Mouse (Mus musculus) midbrain, postnatal 0 days (tissue): ENCODE results near the gene Mrps2. TPM values are rescaled to one million over a fixed set of nuclear protein-coding genes. Genes with fewer than 3 reads are reported as not detected.
"Not testable (repeated sequence)": the region's sequence is repeated elsewhere in the genome, so short reads cannot be mapped to it uniquely, and the experiment has no call there.

Experiments used
- ATAC-seq: fragments of 200-750 bp; cut with Nextera tagmentation; 2 replicates; pipeline ENCODE4 v1.8.0; 2017; ENCODE audit warnings: moderate number of reproducible peaks, mild to moderate bottlenecking, moderate TSS enrichment, moderate library complexity; ENCODE audit not compliant: low FRiP score
- DNase-seq: peaks from one replicate; pipeline ENCODE4 v3.0.0-alpha.2; 2015; ENCODE audit warnings: low spot score
- H3K27ac ChIP-seq: fragments of 300-500 bp; sonication (generic); 2 replicates; pipeline ENCODE4 v1.5.1; 2014; ENCODE audit warnings: low read depth, mild to moderate bottlenecking, low read length, mixed read lengths
- H3K27me3 ChIP-seq: fragments of 300-500 bp; sonication (generic); 2 replicates; pipeline ENCODE4 v1.6.1; 2014; ENCODE audit warnings: low read length, control low read depth, mixed read lengths; ENCODE audit not compliant: insufficient read depth
- H3K36me3 ChIP-seq: fragments of 300-500 bp; sonication (generic); 2 replicates; pipeline ENCODE4 v1.6.1; 2014; ENCODE audit warnings: low read length, control low read depth, mixed read lengths; ENCODE audit not compliant: insufficient read depth
- H3K4me1 ChIP-seq: fragments of 300-500 bp; sonication (generic); 2 replicates; pipeline ENCODE4 v1.6.1; 2014; ENCODE audit warnings: mild to moderate bottlenecking, control low read depth, antibody characterized with exemption, low read length, mixed read lengths; ENCODE audit not compliant: insufficient read depth
- H3K4me2 ChIP-seq: fragments of 300-500 bp; sonication (generic); 2 replicates; pipeline ENCODE4 v1.6.1; 2014; ENCODE audit warnings: low read depth, mild to moderate bottlenecking, low read length, mixed read lengths; ENCODE audit not compliant: poor library complexity, severe bottlenecking
- H3K4me3 ChIP-seq: fragments of 300-500 bp; sonication (generic); 2 replicates; pipeline ENCODE4 v1.5.1; 2014; ENCODE audit warnings: low read depth, mild to moderate bottlenecking, low read length, moderate library complexity
- H3K9ac ChIP-seq: fragments of 300-500 bp; sonication (generic); replicated peaks from 2 replicates; pipeline ENCODE4 v1.6.1; 2014; ENCODE audit warnings: mild to moderate bottlenecking, low read length, moderate library complexity, mixed read lengths; ENCODE audit not compliant: poor library complexity, severe bottlenecking
- H3K9me3 ChIP-seq: fragments of 300-500 bp; sonication (generic); 2 replicates; pipeline ENCODE4 v1.6.1; 2016; ENCODE audit warnings: low read length, control low read depth
- CTCF ChIP-seq: IDR thresholded peaks from 2 replicates; pipeline ENCODE4 v1.5.1; 2016; ENCODE audit warnings: antibody characterized with exemption, mild to moderate bottlenecking
- WGBS: fragments of 180-500 bp; shearing (Covaris S2); extraction: QIAGEN DNeasy Blood & Tissue Kit; methylation state at CpG from one replicate; pipeline ENCODE4 v1.1.7; 2014; 5-methylcytosine and 5-hydroxymethylcytosine counted together
- polyA plus RNA-seq: library from polyadenylated mRNA; unstranded; fragments of >200 nt; fragmentation: Nextera tagmentation; extraction: Ambion mirVana; gene quantifications from 2 replicates; pipeline ENCODE4 v1.2.1, GENCODE M21; 2015
- total RNA-seq: library from RNA; depleted of rRNA; stranded (reverse); fragments of >200 nt; gene quantifications from 2 replicates; pipeline ENCODE4 v1.2.3, GENCODE M21; 2014

The Mrps2 gene
- total and polyA plus RNA-seq, 2 experiments from 2014 or later = 27.7 to 38.3 TPM

GRCm38 (mm10) chr2:28465836-28466518, 1.9 kb upstream of the Mrps2 start, which contains the start of gene 1700007K13Rik:
TSS of gene 1700007K13Rik (minus strand) at chr2:28466332.
- H3K4me2 ChIP-seq = peak within 1 kb of the TSS; percentile 56
- DNase-seq (peak; percentile 79), ATAC-seq (peak; percentile 72)
- H3K27ac ChIP-seq = peak within 1 kb of the TSS; percentile 55
- peak within 1 kb of the TSS; percentile 51; the same call in 1 of the 2 replicates for H3K9ac ChIP-seq
- H3K4me1 ChIP-seq = peaks cover 14% of the 10 kb centered on the region
- H3K27me3 ChIP-seq = no peaks in the 10 kb centered on the region
- TF ChIP-seq CTCF = no peak
- H3K9me3 ChIP-seq = no peaks in the 10 kb centered on the region
- peaks cover 10% of the 10 kb centered on the region for H3K36me3 ChIP-seq
- H3K4me3 ChIP-seq = peak within 1 kb of the TSS; percentile 30
- WGBS = 5% methylated on average over 25 of the region's 25 CpGs

- peak overlapping the region; percentile 82 for H3K4me2 ChIP-seq
- H3K4me1 ChIP-seq = peaks cover 14% of the 10 kb centered on the region
- 0 out of 2 replicates have a peak, but pooled peaks cover 3% of the 10 kb centered on the region for H3K9me3 ChIP-seq
- H3K9ac ChIP-seq = peak overlapping the region; percentile 95
- no peak for ATAC-seq
- H3K27me3 ChIP-seq = no peaks in the 10 kb centered on the region
- TF ChIP-seq CTCF = no peak
- WGBS = 60% methylated on average over 18 of the region's 18 CpGs
- H3K4me3 ChIP-seq = peak overlapping the region; percentile 92
- peaks cover 18% of the 10 kb centered on the region for H3K36me3 ChIP-seq
- H3K27ac ChIP-seq = peak overlapping the region; percentile 65; the same call in 1 of the 2 replicates
- no peak for DNase-seq
Measured at GRCm38 (mm10) chr2:28468486-28469225, 790 bp downstream of the Mrps2 start.

DNA sequence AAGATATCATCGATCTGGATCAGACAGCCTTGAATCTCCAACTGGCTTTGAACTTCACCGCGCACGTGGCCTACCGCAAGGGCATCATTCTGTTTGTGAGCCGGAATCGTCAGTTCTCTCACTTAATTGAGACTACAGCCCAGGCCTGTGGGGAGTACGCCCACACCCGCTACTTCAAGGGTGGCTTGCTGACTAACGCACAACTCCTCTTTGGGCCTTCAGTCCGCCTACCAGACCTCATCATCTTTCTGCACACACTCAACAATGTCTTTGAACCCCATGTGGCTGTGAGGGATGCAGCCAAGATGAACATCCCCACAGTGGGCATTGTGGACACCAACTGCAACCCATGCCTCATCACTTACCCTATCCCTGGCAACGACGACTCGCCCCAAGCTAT, 1.6 kb downstream of the Mrps2 start:
- 98% methylated on average over 14 of the region's 14 CpGs for WGBS
- no peak overlapping the region for H3K27ac ChIP-seq
- no peak overlapping the region for H3K9ac ChIP-seq
- no peaks in the 10 kb centered on the region for H3K27me3 ChIP-seq
- H3K4me3 ChIP-seq = no peak overlapping the region
- 0 out of 2 replicates have a peak, but pooled peaks cover 3% of the 10 kb centered on the region for H3K9me3 ChIP-seq
- ATAC-seq (no peak), DNase-seq (no peak)
- TF ChIP-seq CTCF = no peak
- H3K4me1 ChIP-seq = peaks cover 14% of the 10 kb centered on the region
- H3K36me3 ChIP-seq = peaks cover 18% of the 10 kb centered on the region
- no peak overlapping the region for H3K4me2 ChIP-seq

DNA sequence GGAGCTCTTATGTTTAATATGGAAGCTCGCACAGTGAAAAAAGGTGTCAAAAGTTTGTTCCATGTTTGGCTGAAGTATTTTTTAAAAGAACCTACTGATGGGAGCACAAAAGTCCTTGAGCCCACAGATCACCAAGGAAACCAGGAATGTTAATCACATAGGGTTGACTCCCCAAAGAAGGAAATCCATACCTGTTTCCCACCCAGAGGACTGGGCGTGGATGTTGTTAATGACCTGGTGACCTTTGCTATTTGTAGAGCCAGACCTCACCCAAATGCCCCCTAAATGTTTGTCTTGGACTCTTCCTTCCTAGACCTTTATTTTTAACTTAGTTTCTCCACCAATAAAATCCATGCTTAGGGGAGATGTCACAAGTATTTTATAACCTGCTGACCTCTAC, 2.7 kb downstream of the Mrps2 start:
- WGBS = 94% methylated on average over 2 of the region's 2 CpGs
- no peaks in the 10 kb centered on the region for H3K27me3 ChIP-seq

GRCm38 (mm10) chr2:28472011-28472410, 4.1 kb downstream of the Mrps2 start:
- not testable (repeated sequence) for H3K4me1 ChIP-seq, H3K27me3 ChIP-seq, DNase-seq, H3K4me3 ChIP-seq, ATAC-seq, H3K4me2 ChIP-seq, H3K9ac ChIP-seq, H3K9me3 ChIP-seq, H3K27ac ChIP-seq
- 97% methylated on average over 8 of the region's 8 CpGs for WGBS
- H3K36me3 ChIP-seq = peaks cover 18% of the 10 kb centered on the region

More for the DNA sequence above, 2.7 kb downstream of the Mrps2 start:
- H3K4me1 ChIP-seq = peaks cover 14% of the 10 kb centered on the region
- no peak overlapping the region for H3K9ac ChIP-seq
- peaks cover 18% of the 10 kb centered on the region for H3K36me3 ChIP-seq
- 0 out of 2 replicates have a peak, but pooled peaks cover 3% of the 10 kb centered on the region for H3K9me3 ChIP-seq
- no peak for TF ChIP-seq CTCF
- H3K27ac ChIP-seq = no peak overlapping the region
- no peak for DNase-seq
- H3K4me2 ChIP-seq = no peak overlapping the region
- H3K4me3 ChIP-seq = no peak overlapping the region
- no peak for ATAC-seq

DNA sequence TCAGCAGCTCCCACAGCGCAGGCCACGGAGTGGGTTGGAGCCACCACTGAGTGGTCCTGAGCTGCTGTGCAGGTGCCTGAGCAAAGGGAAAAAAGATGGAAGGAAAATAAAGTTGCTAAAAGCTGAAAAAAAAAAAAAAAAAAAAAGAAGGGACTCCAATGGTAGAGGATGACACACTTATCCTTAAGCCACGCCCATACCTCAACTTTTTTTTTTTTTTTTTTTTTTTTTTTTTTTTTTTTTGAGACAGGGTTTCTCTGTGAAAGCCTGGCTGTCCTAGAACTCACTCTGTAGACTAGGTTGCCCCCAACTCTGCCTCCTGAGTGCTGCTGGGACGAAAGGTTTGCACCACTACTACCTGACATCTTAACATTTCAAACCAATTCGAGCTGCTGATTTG, 10.1 kb downstream of the Mrps2 start:
- not testable (repeated sequence) for H3K27ac ChIP-seq, H3K4me3 ChIP-seq, H3K9me3 ChIP-seq, DNase-seq, H3K9ac ChIP-seq, H3K36me3 ChIP-seq, ATAC-seq, H3K27me3 ChIP-seq, H3K4me1 ChIP-seq, H3K4me2 ChIP-seq
- 91% methylated on average over 5 of the region's 5 CpGs for WGBS
